Mouse (Mus musculus) heart, postnatal 0 days (tissue): ENCODE results near the gene Praf2. TPM values are rescaled to one million over a fixed set of nuclear protein-coding genes. Genes with fewer than 3 reads are reported as not detected.

ENCODE experiments used
- ATAC-seq: fragments of 200-750 bp; cut with Nextera tagmentation; 2 replicates; pipeline ENCODE4 v1.8.0; 2017; ENCODE audit warnings: low read depth, moderate number of reproducible peaks, moderate library complexity; ENCODE audit not compliant: insufficient read depth
- DNase-seq: peaks from one replicate; pipeline ENCODE4 v3.0.0-alpha.2; 2016; ENCODE audit warnings: low spot score
- H3K27ac ChIP-seq: fragments of 300-500 bp; sonication (generic); 2 replicates; pipeline ENCODE4 v1.5.1; 2014; ENCODE audit warnings: low read depth, mild to moderate bottlenecking
- H3K27me3 ChIP-seq: fragments of 300-500 bp; sonication (generic); 2 replicates; pipeline ENCODE4 v1.6.1; 2014; ENCODE audit warnings: low read length, mixed read lengths; ENCODE audit not compliant: control insufficient read depth, insufficient read depth
- H3K36me3 ChIP-seq: fragments of 300-500 bp; sonication (generic); replicated peaks from 2 replicates; pipeline ENCODE4 v1.6.1; 2014; ENCODE audit warnings: low read length, mixed read lengths; ENCODE audit not compliant: control insufficient read depth, insufficient read depth
- H3K4me1 ChIP-seq: fragments of 300-500 bp; sonication (generic); 2 replicates; pipeline ENCODE4 v1.6.1; 2014; ENCODE audit warnings: antibody characterized with exemption; ENCODE audit not compliant: control insufficient read depth, insufficient read depth
- H3K4me2 ChIP-seq: fragments of 300-500 bp; sonication (generic); 2 replicates; pipeline ENCODE4 v1.6.1; 2014; ENCODE audit warnings: low read depth, mild to moderate bottlenecking, low read length, moderate library complexity
- H3K4me3 ChIP-seq: fragments of 300-500 bp; sonication (generic); 2 replicates; pipeline ENCODE4 v1.5.1; 2014; ENCODE audit warnings: low read depth, low read length
- H3K9ac ChIP-seq: fragments of 300-500 bp; sonication (generic); replicated peaks from 2 replicates; pipeline ENCODE4 v1.6.1; 2014; ENCODE audit warnings: low read depth, low read length, mixed read lengths
- H3K9me3 ChIP-seq: fragments of 300-500 bp; sonication (generic); replicated peaks from 2 replicates; pipeline ENCODE4 v1.6.1; 2016; ENCODE audit warnings: low read length; ENCODE audit not compliant: control insufficient read depth
- CTCF ChIP-seq: IDR thresholded peaks from 2 replicates; pipeline ENCODE4 v1.5.1; 2016; ENCODE audit warnings: antibody characterized with exemption, control low read depth, low read depth
- EP300 ChIP-seq: IDR thresholded peaks from 2 replicates; pipeline ENCODE4 v1.6.1; 2016; ENCODE audit warnings: antibody characterized with exemption, low read depth
- WGBS: fragments of 180-500 bp; shearing (Covaris S2); extraction: QIAGEN DNeasy Blood & Tissue Kit; methylation state at CpG from one replicate; pipeline ENCODE4 v1.1.7; 2014; 5-methylcytosine and 5-hydroxymethylcytosine counted together
- polyA plus RNA-seq: library from polyadenylated mRNA; unstranded; fragments of >200 nt; fragmentation: Nextera tagmentation; extraction: Ambion mirVana; gene quantifications from 2 replicates; pipeline ENCODE4 v1.2.1, GENCODE M21; 2015
- total RNA-seq: library from RNA; depleted of rRNA; stranded (reverse); fragments of >200 nt; gene quantifications from 2 replicates; pipeline ENCODE4 v1.2.3, GENCODE M21; 2014; ENCODE audit warnings: low replicate concordance; rRNA removed

Praf2 gene
- total and polyA plus RNA-seq, 2 experiments from 2014 or later = 11.0 to 12.6 TPM

DNA sequence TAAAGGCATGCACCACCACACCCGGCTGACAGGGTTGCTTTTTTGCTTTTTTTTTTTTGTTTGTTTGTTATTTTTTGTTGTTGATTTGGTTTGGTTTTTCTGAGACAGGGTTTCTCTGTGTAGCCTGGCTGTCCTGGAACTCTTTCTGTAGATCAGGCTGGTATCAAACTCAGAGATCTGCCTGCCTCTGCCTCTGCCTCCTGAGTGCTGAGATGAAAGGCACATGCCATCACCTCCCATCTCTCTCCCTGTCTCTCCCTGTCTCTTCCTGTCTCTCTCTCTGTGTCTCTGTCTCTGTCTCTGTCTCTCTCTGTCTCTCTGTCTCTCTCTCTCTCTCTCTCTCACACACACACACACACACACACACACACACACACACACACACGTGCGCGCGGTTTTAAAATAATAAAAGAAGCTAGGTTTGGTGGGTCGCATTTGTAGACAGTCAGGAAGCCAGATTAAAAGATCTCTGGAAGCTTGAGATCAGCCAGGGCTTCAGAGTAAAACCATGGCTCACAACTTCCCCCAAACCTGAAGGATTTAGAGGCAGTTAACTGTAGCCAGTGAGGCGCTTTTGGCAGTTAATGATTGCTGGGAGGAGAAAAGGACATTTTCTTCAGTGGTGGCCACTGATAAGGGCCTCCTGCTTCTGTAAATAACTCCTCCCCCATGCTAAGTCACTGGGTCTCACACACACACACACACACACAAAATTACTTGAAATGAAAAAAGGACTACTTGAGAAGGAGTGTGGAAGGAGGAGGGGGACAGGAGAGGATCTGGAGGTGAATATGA is 50.4 kb downstream of the Praf2 start:
- H3K9ac ChIP-seq = no peak overlapping the region
- no peak for ATAC-seq
- no peak overlapping the region for H3K4me3 ChIP-seq
- H3K4me2 ChIP-seq = no peak overlapping the region
- H3K9me3 ChIP-seq = no peaks in the 10 kb centered on the region
- no peak for TF ChIP-seq CTCF
- no peak for TF ChIP-seq EP300
- peaks cover 8% of the 10 kb centered on the region; the same call in 1 of the 2 replicates for H3K36me3 ChIP-seq
- DNase-seq = no peak
- H3K27me3 ChIP-seq = no peaks in the 10 kb centered on the region
- no peaks in the 10 kb centered on the region for H3K4me1 ChIP-seq
- 61% methylated on average over 7 of the region's 7 CpGs for WGBS
- H3K27ac ChIP-seq = no peak overlapping the region

DNA sequence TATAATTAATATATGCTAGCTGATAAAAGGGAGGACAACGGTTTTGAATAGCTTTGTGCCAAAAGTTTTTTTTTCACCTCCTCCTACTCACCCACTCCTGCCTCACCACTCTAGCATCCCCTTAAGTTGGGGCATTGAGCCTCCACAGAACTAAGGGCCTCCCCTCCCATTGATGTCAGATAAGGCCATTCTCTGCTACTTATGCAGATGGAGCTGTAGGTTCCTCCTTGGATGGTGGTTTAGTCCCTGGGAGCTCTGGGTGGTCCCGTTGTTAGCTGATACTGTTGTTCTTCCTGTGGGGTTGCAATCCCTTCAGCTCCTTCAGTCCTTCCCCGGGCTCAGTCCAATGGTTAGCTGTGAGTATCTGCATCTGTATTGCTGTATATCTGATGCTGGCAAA is 51.1 kb downstream of the Praf2 start:
- 11% methylated on average over 3 of the region's 3 CpGs for WGBS
- H3K36me3 ChIP-seq = 0 out of 2 replicates have a peak, but pooled peaks cover 2% of the 10 kb centered on the region
- no peak for DNase-seq
- H3K4me2 ChIP-seq = no peak overlapping the region
- no peak overlapping the region for H3K9ac ChIP-seq
- ATAC-seq = no peak
- no peaks in the 10 kb centered on the region for H3K4me1 ChIP-seq
- H3K27me3 ChIP-seq = no peaks in the 10 kb centered on the region
- H3K4me3 ChIP-seq = no peak overlapping the region
- no peaks in the 10 kb centered on the region for H3K9me3 ChIP-seq
- no peak overlapping the region for H3K27ac ChIP-seq
- TF ChIP-seq EP300 (no peak), CTCF (no peak)

Other genes with a start within 250 kb of the Praf2 start
- gene Foxp3, start 154.8 kb upstream of the Praf2 start, total RNA-seq = not detected in 2 replicates
- gene Foxp3, start 154.8 kb upstream of the Praf2 start, polyA plus RNA-seq = not detected in 2 replicates
- 3.5 and 6.5 TPM in 2 replicates for gene Ppp1r3f, start 154.2 kb upstream of the Praf2 start, total RNA-seq
- 0.99 and 1.5 TPM in 2 replicates for gene Ppp1r3f, start 154.2 kb upstream of the Praf2 start, polyA plus RNA-seq
- gene Ccdc22, start 122.9 kb upstream of the Praf2 start, total RNA-seq = 25.6 and 27.8 TPM in 2 replicates
- gene Ccdc22, start 122.9 kb upstream of the Praf2 start, polyA plus RNA-seq = 12.5 and 13.9 TPM in 2 replicates
- 0.12 TPM in 1 of 2 replicates, not detected in the other for gene Cacna1f, start 121.4 kb upstream of the Praf2 start, total RNA-seq
- gene Cacna1f, start 121.4 kb upstream of the Praf2 start, polyA plus RNA-seq = not detected in 2 replicates
- gene Syp, start 90.0 kb upstream of the Praf2 start, total RNA-seq = 1.6 TPM in 1 of 2 replicates, not detected in the other
- 0.27 and 0.51 TPM in 2 replicates for gene Syp, start 90.0 kb upstream of the Praf2 start, polyA plus RNA-seq
- gene Prickle3, start 71.2 kb upstream of the Praf2 start, total RNA-seq = 9.2 and 15.7 TPM in 2 replicates
- 7.9 and 8.1 TPM in 2 replicates for gene Prickle3, start 71.2 kb upstream of the Praf2 start, polyA plus RNA-seq
- gene Plp2, start 57.0 kb upstream of the Praf2 start, total RNA-seq = 134 and 184 TPM in 2 replicates
- gene Plp2, start 57.0 kb upstream of the Praf2 start, polyA plus RNA-seq = 91.1 and 95.7 TPM in 2 replicates
- gene Magix, start 47.2 kb upstream of the Praf2 start, total RNA-seq = 1.1 and 2.0 TPM in 2 replicates
- 1.5 and 1.8 TPM in 2 replicates for gene Magix, start 47.2 kb upstream of the Praf2 start, polyA plus RNA-seq
- 2.8 and 9.9 TPM in 2 replicates for gene Gpkow, start 31.3 kb upstream of the Praf2 start, total RNA-seq
- gene Gpkow, start 31.3 kb upstream of the Praf2 start, polyA plus RNA-seq = 21.3 and 22.7 TPM in 2 replicates
- gene Wdr45, start 14.1 kb upstream of the Praf2 start, total RNA-seq = 24.2 and 52.7 TPM in 2 replicates
- gene Wdr45, start 14.1 kb upstream of the Praf2 start, polyA plus RNA-seq = 27.1 and 29.2 TPM in 2 replicates
- 3.1 TPM in 1 of 2 replicates, not detected in the other for gene Gm45208, start 6.2 kb upstream of the Praf2 start, total RNA-seq
- not detected in 2 replicates for gene Gm45208, start 6.2 kb upstream of the Praf2 start, polyA plus RNA-seq
- 0.92 and 5.8 TPM in 2 replicates for gene Ccdc120, start 22.5 kb downstream of the Praf2 start, total RNA-seq
- 1.8 and 2.2 TPM in 2 replicates for gene Ccdc120, start 22.5 kb downstream of the Praf2 start, polyA plus RNA-seq
- gene Tfe3, start 34.1 kb downstream of the Praf2 start, total RNA-seq = 8.4 and 17.3 TPM in 2 replicates
- gene Tfe3, start 34.1 kb downstream of the Praf2 start, polyA plus RNA-seq = 11.5 and 11.6 TPM in 2 replicates
- 2.4 and 6.8 TPM in 2 replicates for gene Gripap1, start 61.3 kb downstream of the Praf2 start, total RNA-seq
- gene Gripap1, start 61.3 kb downstream of the Praf2 start, polyA plus RNA-seq = 17.5 and 19.3 TPM in 2 replicates
- 0.08 and 0.23 TPM in 2 replicates for gene Kcnd1, start 93.8 kb downstream of the Praf2 start, total RNA-seq
- 0.20 and 0.22 TPM in 2 replicates for gene Kcnd1, start 93.8 kb downstream of the Praf2 start, polyA plus RNA-seq
- 25.7 and 38.0 TPM in 2 replicates for gene Otud5, start 112.9 kb downstream of the Praf2 start, total RNA-seq
- 14.4 and 16.2 TPM in 2 replicates for gene Otud5, start 112.9 kb downstream of the Praf2 start, polyA plus RNA-seq
- gene Pim2, start 149.8 kb downstream of the Praf2 start, total RNA-seq = 3.1 and 15.9 TPM in 2 replicates
- 2.3 and 2.4 TPM in 2 replicates for gene Pim2, start 149.8 kb downstream of the Praf2 start, polyA plus RNA-seq
- 19.7 and 30.8 TPM in 2 replicates for gene Slc35a2, start 155.6 kb downstream of the Praf2 start, total RNA-seq
- gene Slc35a2, start 155.6 kb downstream of the Praf2 start, polyA plus RNA-seq = 19.3 and 20.9 TPM in 2 replicates
- gene Pqbp1, start 170.8 kb downstream of the Praf2 start, total RNA-seq = 44.5 and 63.0 TPM in 2 replicates
- 55.6 and 57.6 TPM in 2 replicates for gene Pqbp1, start 170.8 kb downstream of the Praf2 start, polyA plus RNA-seq
- gene Timm17b, start 170.9 kb downstream of the Praf2 start, total RNA-seq = 37.7 and 46.4 TPM in 2 replicates
- 91.3 and 99.7 TPM in 2 replicates for gene Timm17b, start 170.9 kb downstream of the Praf2 start, polyA plus RNA-seq
- gene Gm10491, start 179.4 kb downstream of the Praf2 start, total RNA-seq = not detected in 2 replicates
- not detected in 2 replicates for gene Gm10491, start 179.4 kb downstream of the Praf2 start, polyA plus RNA-seq
- not detected in 2 replicates for gene Gm10490, start 181.1 kb downstream of the Praf2 start, total RNA-seq
- not detected in 2 replicates for gene Gm10490, start 181.1 kb downstream of the Praf2 start, polyA plus RNA-seq
- not detected in 2 replicates for gene Pcsk1n, start 191.4 kb downstream of the Praf2 start, total RNA-seq
- 0.05 and 0.33 TPM in 2 replicates for gene Pcsk1n, start 191.4 kb downstream of the Praf2 start, polyA plus RNA-seq
- gene Eras, start 200.2 kb downstream of the Praf2 start, total RNA-seq = not detected in 2 replicates
- not detected in 2 replicates for gene Eras, start 200.2 kb downstream of the Praf2 start, polyA plus RNA-seq
- gene Hdac6, start 219.4 kb downstream of the Praf2 start, total RNA-seq = 28.6 and 37.2 TPM in 2 replicates
- gene Hdac6, start 219.4 kb downstream of the Praf2 start, polyA plus RNA-seq = 16.2 and 18.4 TPM in 2 replicates
- gene Gata1, start 249.6 kb downstream of the Praf2 start, total RNA-seq = 0.19 TPM in 1 of 2 replicates, not detected in the other
- 0.14 and 0.20 TPM in 2 replicates for gene Gata1, start 249.6 kb downstream of the Praf2 start, polyA plus RNA-seq